Mouse (Mus musculus) induced T-regulatory cell, adult 2 months (primary cell): Measurements from ENCODE around the gene Creb1.
"Not testable (repeated sequence)": the region's sequence is repeated elsewhere in the genome, so short reads cannot be mapped to it uniquely, and the experiment has no call there.

Experiments used
- DNase-seq: peaks from one replicate; pipeline ENCODE4 v3.0.0-alpha.2; 2012; ENCODE audit warnings: low read depth

The Creb1 gene

DNA sequence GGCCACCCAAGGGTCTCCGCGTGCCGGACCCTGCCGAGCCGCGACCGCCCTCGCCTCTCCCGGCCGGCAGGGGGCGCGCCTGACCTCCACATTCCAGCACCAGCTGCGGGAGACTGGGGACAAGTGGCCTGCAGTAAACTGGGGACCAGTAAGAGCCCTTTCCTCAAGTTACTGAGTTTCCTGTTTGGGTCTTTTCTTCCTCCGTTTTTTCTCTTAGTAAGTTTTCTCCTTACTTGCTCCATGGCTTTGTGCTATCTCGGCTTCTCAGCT is 85.2 kb downstream of the Creb1 start:
- peak; percentile 81 for DNase-seq

DNA sequence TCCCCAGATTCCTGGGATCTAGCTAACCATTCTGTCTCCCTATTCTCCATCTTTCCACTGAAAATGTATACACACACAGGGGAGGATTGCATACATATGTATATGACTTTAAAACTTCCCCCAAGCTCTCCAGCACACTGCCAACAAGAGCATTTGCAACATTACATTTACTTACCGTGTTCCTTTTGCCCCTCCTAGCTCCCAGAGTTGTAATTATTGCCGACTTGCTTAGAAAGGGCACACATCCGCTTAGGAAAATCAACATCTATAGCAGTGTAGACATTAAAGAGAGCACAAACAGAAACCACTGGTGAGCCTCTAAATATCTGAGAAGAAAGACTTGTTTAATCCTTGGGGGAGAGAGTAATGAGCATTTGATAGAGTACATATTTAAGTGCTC is 85.8 kb downstream of the Creb1 start:
- DNase-seq = peak; percentile 29

DNA sequence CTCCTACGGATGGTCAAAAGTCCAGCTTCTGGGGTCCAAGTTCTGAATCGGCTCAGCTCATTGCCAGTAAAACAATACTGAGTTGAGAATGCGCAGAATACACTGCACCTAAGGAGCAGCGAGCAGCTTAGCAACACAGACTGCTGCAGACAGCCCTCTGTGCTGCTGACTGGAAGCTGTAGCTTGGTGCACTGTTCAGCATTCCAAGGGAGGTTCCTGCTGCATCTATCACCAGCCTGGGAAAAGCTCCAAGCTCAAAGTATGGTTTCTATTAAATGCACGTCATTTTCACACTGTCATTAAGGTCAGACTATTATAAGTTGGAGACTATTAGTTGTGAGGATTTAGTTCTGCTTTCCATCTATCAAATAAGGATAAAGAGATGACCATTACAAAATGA is 88.7 kb downstream of the Creb1 start:
- no peak for DNase-seq

DNA sequence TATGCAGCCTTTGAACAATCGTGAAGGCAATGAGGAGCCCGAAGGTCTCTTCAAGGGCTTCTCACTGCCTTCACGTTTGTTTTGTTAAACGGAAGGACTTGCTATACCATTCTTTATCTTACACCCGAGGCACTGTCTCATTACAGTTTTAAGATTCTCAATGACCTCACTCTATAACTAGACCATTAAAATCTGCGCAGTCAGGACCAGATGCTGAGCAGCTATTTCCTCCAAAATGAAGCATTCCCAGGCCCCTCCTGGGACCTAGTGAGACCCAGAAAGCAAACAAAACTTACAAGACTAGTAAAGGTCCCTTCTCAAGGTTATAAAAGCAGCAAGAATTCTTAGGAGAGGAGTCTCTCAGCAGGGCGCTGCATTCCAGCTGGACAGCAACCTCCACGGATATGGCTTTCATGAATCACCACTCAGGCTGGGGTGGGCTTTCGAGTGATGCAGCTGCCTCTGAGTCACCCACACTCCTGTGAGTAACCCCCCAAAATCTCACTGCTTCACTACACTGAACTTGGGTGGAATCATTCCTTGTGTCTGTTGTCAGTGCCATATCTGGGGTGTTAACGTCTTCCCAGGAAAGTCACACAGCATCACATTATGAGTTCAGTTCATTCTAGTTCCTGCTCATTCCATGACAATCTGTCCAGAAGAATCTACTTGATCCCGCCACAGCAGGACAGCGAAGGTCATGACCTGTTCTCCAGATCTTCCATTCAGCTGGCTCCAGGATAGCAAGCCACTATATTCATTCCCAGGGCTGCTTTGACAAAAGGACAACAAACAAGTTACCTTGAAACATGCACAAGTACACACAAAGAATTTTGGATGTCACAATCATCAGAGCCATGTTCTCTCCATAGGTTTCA is 91.4 kb downstream of the Creb1 start:
- DNase-seq = no peak

DNA sequence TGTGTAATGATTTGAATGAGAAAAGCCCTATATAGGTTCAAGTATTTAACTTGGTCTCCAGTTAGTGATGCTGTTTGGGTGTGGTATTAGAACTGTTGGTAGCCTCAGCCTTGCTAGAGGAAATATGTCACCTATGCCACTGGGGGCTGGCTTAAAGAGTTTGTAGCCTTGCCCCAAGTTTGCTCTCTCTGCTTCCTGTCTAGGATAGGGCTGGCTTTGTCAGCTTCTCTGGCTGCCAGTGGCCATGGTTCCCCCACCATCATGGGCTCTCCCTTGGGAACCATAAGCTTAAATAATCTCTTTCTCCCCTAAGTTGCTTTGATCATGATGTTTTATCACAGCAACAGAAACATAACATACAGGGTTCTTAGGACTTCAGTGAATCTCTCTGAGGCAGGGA is 92.8 kb downstream of the Creb1 start:
- DNase-seq = no peak

DNA sequence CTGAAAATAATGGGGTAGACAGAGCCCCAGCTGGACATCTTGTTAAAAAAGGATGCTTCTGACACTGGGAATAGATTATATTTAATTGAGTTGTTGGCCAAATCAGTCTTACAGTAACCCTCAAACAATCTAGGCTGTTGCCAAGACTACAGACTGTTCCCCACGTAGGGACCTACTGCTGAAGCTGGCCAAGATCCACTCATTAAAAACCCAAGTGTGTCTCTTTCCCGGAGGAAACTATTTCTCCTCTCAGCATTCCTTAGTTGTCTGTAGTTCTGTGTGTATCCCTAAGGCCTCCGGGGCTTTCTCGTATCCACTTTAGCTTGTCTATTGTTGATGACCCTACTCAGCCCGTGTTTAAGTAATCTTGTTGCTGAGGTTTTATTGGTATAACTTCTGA is 99.1 kb downstream of the Creb1 start:
- no peak for DNase-seq

DNA sequence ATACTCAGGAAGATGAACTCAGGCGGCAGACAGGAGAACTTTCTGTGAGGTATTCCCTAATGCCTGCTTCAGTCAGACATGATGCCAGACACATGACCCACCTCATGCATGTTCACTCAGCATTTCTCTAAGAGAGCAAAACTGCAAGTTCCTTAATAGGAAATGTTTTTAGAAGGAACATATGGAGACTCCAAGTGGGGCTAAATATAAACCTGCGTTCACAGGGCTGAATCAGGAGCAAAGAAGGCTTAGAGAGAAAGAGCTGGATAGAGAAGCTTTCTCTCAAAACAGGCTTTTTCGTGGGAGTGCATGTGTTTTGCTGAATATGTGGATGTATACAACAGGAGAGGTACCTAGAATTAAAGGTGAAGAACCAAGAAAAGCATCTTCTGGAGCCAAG is 100.8 kb downstream of the Creb1 start:
- DNase-seq = no peak

DNA sequence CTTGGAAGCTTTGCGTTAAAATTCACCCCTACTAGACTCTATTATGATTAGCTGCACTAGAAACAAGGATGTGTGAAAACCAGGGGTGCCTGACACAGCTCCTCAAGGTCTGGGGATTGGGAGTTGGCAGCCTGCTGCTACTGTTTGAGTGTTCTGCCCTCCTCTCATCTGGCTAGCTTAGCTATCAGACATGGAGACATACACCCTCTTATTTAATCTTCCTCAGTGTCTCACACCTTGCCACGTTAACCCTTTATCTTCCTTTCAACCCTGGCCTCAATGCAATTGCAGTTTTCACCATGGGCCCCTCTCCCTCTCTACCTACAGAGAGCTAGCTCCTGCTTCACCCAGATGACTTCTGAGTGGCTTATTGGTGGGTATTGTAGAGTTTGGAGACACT is 103.2 kb downstream of the Creb1 start:
- DNase-seq = no peak

DNA sequence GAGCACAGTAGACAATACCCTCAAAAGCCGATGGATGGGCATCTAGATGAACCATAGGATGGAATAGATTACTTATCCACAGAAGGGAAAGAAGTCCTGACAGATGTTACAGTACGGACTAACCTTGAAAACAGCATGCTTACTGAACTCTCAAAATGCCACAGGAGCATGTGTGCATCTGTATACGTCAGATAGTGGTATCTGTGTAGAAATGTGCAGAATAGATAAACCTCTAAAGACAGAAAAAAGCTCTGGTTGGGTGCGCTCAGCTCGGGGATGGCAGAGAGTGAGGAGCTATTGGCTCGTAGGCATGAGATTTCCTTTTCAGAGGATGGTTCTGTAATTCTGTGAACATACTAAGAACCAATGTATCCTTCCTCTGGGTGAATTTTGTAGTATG is 106.8 kb downstream of the Creb1 start:
- no peak for DNase-seq

DNA sequence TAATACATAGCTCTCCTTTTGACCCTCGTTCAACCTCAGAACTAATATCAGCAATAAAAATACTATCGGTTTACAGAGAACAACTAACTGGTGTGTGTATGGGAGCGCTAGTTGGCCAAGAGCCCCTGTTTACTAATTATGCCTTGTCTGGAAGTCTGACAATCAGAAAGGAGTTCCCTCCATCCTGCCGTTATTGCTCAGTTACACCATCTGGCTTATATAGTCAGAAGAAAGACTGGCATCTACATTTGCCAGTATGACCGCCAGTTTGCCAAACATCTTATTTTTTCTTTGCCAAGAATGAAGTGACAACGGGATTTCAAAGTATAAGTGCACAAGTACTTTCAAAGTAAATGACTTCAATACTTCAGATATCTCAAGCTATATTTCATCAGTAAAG is 108.6 kb downstream of the Creb1 start:
- DNase-seq = no peak

DNA sequence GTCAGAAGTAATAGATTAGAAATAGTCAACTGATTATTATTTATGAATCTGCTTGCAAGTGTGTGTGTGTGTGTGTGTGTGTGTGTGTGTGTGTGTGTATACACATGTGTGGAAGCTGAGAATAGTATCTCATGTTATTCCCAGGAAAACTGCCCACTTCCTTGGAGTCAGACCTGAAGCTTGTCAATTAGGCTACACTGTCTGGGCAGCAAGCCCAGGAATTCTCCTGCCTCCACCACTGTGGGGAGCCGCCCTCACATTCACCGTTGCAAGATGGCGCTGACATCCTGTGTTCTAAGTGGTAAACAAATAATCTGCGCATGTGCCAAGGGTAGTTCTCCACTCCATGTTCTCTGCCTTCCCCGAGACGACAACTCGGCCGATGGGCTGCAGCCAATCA is 110.1 kb downstream of the Creb1 start:
- DNase-seq = not testable (repeated sequence)

DNA sequence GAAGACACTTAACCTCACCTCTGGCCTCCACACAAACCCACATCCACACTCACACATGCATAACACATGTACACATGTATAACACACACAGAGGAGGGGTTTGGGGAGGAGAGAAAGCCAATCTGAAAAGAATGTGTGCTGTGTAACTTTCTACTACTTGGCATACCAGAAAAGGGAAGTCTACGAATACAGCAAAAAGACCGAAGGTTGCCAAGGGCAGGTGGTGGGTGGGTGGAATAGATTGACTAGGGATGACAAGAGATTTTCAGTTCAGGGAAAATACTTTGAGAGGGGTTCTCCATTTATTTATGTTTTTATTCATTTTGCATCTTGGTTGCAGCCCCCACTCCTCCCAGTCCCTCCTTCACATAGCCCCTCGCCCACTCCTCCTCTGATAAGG is 112.1 kb downstream of the Creb1 start:
- no peak for DNase-seq

DNA sequence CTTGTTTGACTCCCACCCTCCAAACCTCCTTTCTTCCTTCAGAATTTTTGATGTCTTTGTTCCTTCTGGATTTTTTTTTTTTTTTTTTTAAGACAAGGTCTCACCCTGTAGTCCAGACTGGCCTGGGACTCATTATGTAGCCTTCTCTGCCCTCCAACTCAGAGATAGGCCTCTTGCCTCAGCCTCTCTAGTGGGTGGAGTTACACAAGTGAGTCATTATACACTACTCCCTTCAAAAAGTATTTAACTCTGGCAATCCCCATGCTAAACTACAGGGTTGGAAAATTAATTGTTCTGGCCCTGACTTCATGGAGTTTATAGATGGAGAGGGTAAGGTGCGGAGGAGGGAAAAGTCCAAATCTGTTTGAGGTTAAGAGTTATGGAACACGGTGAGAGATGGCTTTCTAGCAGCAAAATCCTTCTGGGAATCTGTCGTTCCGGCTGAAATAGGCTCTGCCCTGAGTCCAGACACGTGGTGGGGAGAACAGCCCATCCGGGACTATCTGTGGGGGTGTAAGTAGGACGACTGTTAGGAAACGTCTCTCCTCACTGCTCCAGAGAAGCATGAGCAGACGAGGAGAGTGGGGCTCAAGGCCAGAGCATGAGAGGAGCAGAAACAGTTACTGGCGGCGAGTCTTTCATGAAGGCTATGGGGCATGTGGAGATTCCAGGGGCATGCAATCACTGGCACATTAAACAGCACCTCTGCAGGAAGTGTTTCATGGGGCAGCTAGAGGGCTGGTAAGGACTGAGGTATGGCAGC is 117.1 kb downstream of the Creb1 start:
- DNase-seq = no peak

DNA sequence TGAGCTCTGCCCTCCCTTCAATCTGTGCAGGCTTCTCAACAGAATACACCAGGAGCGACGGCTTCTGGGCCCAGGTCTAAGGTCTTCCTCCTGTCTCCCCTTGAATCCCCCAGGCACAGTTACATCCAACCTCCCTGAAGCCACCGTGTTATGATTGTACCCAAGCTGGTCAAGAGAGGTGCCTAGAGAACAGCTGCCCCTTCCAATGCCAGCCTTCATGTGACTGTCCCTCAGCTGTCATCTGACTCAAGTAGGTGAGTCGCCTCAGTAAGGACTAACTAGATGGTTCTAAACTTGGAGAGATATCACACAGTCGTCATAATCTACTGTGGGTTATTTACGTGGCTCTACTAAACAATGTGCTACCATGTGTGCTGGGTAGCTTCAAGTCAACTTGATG is 121.3 kb downstream of the Creb1 start:
- DNase-seq = no peak
